Mouse (Mus musculus): ENCODE results near the gene Khnyn.

- TF ChIP-seq POLR2A (IDR thresholded peaks at IDR 0.05; ENCODE audit: low read depth, low read length) (no peak), CTCF (IDR thresholded peaks at IDR 0.05; ENCODE audit: extremely low read depth, insufficient read depth, insufficient read length, insufficient replicate concordance) (no peak)
Measured at GRCm38 (mm10) chr14:55872551-55872950, 12.2 kb upstream of the Khnyn start.
